18 mouse cellular contexts compared by ENCODE assay signal in genomic region chr10:96125771-96126454, GRCm38 (mm10). TPM values are rescaled to one million over a fixed set of nuclear protein-coding genes. Genes with fewer than 3 reads are reported as not detected.
DNase-seq lines count a peak whose midpoint lies in the region; ATAC-seq and TF ChIP-seq lines count a peak whose summit lies in the region.
"Had no signal": no experiment of that assay in that cellular context is flagged by ENCODE, and none has a peak within 500 bp of the region (broad histone marks: within the 10 kb centered on the region; RNA-seq: fewer than 3 reads in every experiment).

No protein-coding gene starts in this region.

- H3K36me3 ChIP-seq in intestine, postnatal 0 days (ENCODE audit: control insufficient read depth, insufficient read depth) = no peaks in the 10 kb centered on the region
- no peaks in the 10 kb centered on the region for H3K36me3 ChIP-seq in intestine, embryonic 15.5 days
- H3K36me3 ChIP-seq: G1E; heart, embryonic 12.5 days had no signal

- intact Hi-C loops in left cerebral cortex, postnatal 14 days (cut with DNase I) = no loop called here

- DNase-seq in left cerebral cortex, adult 9 months (ENCODE audit: low spot score in 2 of 2) = peak; percentile 11 to 32
- DNase-seq in left cerebral cortex, postnatal 14 days (ENCODE audit: low spot score in 2 of 2) = no peak
- peak; percentile 79 for DNase-seq in large intestine, adult 2 months (ENCODE audit: low read depth, low spot score)
- peak; percentile 66 for DNase-seq in lung, postnatal 36 days
- DNase-seq in cerebellum, adult 8-10 months = no peak
- DNase-seq: cerebellum, adult 11-12 months; liver, postnatal 0 days had no signal

- H3K9me3 ChIP-seq in intestine, postnatal 0 days (ENCODE audit: control insufficient read depth) = no peaks in the 10 kb centered on the region
- no peaks in the 10 kb centered on the region for H3K9me3 ChIP-seq in intestine, embryonic 15.5 days
- H3K9me3 ChIP-seq: heart, embryonic 12.5 days had no signal

- H3K9ac ChIP-seq in intestine, postnatal 0 days (ENCODE audit: low read depth, low read length) = no peak overlapping the region
- no peak overlapping the region for H3K9ac ChIP-seq in intestine, embryonic 15.5 days
- H3K9ac ChIP-seq: heart, embryonic 12.5 days; liver, postnatal 0 days had no signal

- no peak overlapping the region for H3K4me2 ChIP-seq in intestine, postnatal 0 days (replicated peaks; ENCODE audit: low read depth)
- no peak overlapping the region for H3K4me2 ChIP-seq in intestine, embryonic 15.5 days (replicated peaks)
- H3K4me2 ChIP-seq: heart, embryonic 12.5 days had no signal

- no peaks in the 10 kb centered on the region; the same call in 1 of the 2 replicates for H3K4me1 ChIP-seq in intestine, postnatal 0 days (replicated peaks; ENCODE audit: control insufficient read depth, insufficient read depth, low read length)
- no peaks in the 10 kb centered on the region for H3K4me1 ChIP-seq in intestine, embryonic 15.5 days (replicated peaks)
- H3K4me1 ChIP-seq: heart, embryonic 12.5 days had no signal

- no peaks in the 10 kb centered on the region for H3K27me3 ChIP-seq in intestine, postnatal 0 days (replicated peaks; ENCODE audit: control insufficient read depth, insufficient read depth, low read length)
- H3K27me3 ChIP-seq in intestine, embryonic 15.5 days (replicated peaks) = no peaks in the 10 kb centered on the region; the same call in 1 of the 2 replicates
- H3K27me3 ChIP-seq: heart, embryonic 12.5 days had no signal

- H3K4me3 ChIP-seq in intestine, postnatal 0 days (ENCODE audit: low read depth, low read length) = no peak overlapping the region
- H3K4me3 ChIP-seq in intestine, embryonic 15.5 days (replicated peaks) = no peak overlapping the region
- H3K4me3 ChIP-seq: heart, embryonic 12.5 days; myocyte had no signal

- WGBS in intestine, postnatal 0 days = 65% methylated on average over 9 of the region's 9 CpGs
- 72% methylated on average over 9 of the region's 9 CpGs for WGBS in intestine, embryonic 15.5 days
- 30% methylated on average over 9 of the region's 9 CpGs for WGBS in large intestine, adult 2 months

- peak; percentile 59; the same call in 1 of the 2 replicates for ATAC-seq in intestine, postnatal 0 days
- ATAC-seq in intestine, embryonic 15.5 days = no peak
- ATAC-seq: forebrain, embryonic 16.5 days; liver, postnatal 0 days had no signal

- H3K27ac ChIP-seq in intestine, postnatal 0 days (ENCODE audit: low read depth, low read length) = no peak overlapping the region
- H3K27ac ChIP-seq in intestine, embryonic 15.5 days = no peak overlapping the region

- no peak for TF ChIP-seq CTCF in intestine, postnatal 0 days (IDR thresholded peaks at IDR 0.05; ENCODE audit: low read depth)

RNA-seq across cellular contexts. Expression of gene Gm5426, which starts 10.5 kb away (rescaled TPM):
- not detected in 2 replicates for polyA plus RNA-seq in intestine, postnatal 0 days (2015; fragmentation: Nextera tagmentation; extraction: Ambion mirVana)
- polyA plus RNA-seq in intestine, embryonic 15.5 days (2015; fragmentation: Nextera tagmentation; extraction: Ambion mirVana) = not detected in 2 replicates
- not detected for total RNA-seq in left cerebral cortex, postnatal 14 days (2021)
- not detected in 2 replicates for polyA plus RNA-seq in large intestine, adult 2 months (2012; rRNA removed)
- total RNA-seq: G1E; gastrocnemius, adult 8-10 months; hematopoietic stem cell, adult 5-6 weeks; left cerebral cortex, postnatal 10 days had no signal
- polyA plus RNA-seq: cortical plate, adult 2 months; forebrain, embryonic 16.5 days; G1E; heart, embryonic 12.5 days; intestine, embryonic 14.5 days; liver, postnatal 0 days; myocyte had no signal

Comparison
In these comparisons a context has a peak if more than half of its experiments do, and no peak if none do; other contexts are left out.
1. DNase-seq: peak in left cerebral cortex, adult 9 months (2 of 2), large intestine, adult 2 months (single experiment) and lung, postnatal 36 days (single experiment); none in left cerebral cortex, postnatal 14 days (0 of 2) and cerebellum, adult 8-10 months (single experiment).